Mouse (Mus musculus): Measurements from ENCODE around the gene Cdkl3. TPM values are rescaled to one million over a fixed set of nuclear protein-coding genes. Genes with fewer than 3 reads are reported as not detected.

Gene Cdkl3
- polyA plus RNA-seq, 1 experiment from 2014 or later = 6.0 TPM

DNA sequence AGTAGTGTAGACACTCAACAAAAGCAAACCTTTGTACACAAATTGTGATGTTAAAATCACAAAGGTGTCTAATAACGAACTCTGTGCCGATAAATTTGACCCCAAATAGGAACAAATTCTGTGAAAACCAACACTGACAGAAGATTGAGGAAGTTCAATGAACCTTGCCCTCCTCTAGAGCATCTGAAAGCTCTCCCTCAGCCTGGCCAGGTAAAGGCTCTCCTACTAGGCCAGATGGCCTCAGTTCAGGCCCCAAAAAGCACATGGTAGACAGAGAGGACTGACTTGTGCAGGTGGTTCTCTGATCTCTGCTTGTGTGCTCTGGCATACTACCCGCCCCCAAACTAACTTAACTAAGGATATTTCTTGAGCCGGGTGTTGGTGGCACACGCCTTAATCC is 58.4 kb downstream of the Cdkl3 start:
- H3K27ac ChIP-seq = no peak overlapping the region
- ATAC-seq (ENCODE audit: insufficient read depth, low FRiP score, low read depth) = no peak
- H3K36me3 ChIP-seq = no peaks in the 10 kb centered on the region
- H3K9ac ChIP-seq = no peak overlapping the region
- H3K4me3 ChIP-seq (replicated peaks) = no peak overlapping the region
- no peaks in the 10 kb centered on the region for H3K27me3 ChIP-seq (replicated peaks)
- no peak overlapping the region for H3K4me2 ChIP-seq
- H3K4me1 ChIP-seq = 0 out of 2 replicates have a peak, but pooled peaks cover 2% of the 10 kb centered on the region
- no peaks in the 10 kb centered on the region for H3K9me3 ChIP-seq
- WGBS = 93% methylated on average over 5 of the region's 5 CpGs

- Histone ChIP-seq H3K27ac (no peak overlapping the region), H3K9ac (no peak overlapping the region), H3K4me1 (0 out of 2 replicates have a peak, but pooled peaks cover 2% of the 10 kb centered on the region), H3K9me3 (no peaks in the 10 kb centered on the region), H3K27me3 (replicated peaks) (no peaks in the 10 kb centered on the region), H3K4me2 (no peak overlapping the region), H3K36me3 (no peaks in the 10 kb centered on the region), H3K4me3 (replicated peaks) (no peak overlapping the region)
- no peak for ATAC-seq (ENCODE audit: insufficient read depth, low FRiP score, low read depth)
- WGBS = 50% methylated on average over 3 of the region's 3 CpGs
Observed at GRCm38 (mm10) chr11:52064398-52064797, 60.4 kb downstream of the Cdkl3 start.

DNA sequence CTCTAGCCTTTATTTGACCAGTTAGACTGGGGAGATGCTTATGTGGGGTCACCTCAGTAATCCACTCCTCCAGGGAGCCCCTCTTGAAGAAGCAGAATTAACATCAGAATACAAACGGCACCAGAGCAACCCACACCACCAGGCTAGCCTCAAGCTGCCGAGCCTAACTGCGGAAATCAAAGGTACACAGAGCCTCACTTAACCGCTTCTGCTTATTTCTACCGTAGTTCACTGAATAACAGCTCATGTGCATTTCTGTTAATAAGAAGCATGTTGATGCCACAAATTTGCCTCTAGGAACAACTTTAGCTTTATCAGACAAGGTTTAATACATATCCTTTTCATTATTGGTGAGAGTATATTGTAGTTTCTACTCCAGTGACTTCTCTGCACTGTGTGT is 61.8 kb downstream of the Cdkl3 start:
- 0 out of 2 replicates have a peak overlapping the region, but pooled peaks have one; percentile 30 for H3K4me2 ChIP-seq

GRCm38 (mm10) chr11:52071768-52072167 is 67.7 kb downstream of the Cdkl3 start:
- H3K9me3 ChIP-seq = no peaks in the 10 kb centered on the region
- no peaks in the 10 kb centered on the region for H3K4me1 ChIP-seq
- no peak for ATAC-seq (ENCODE audit: insufficient read depth, low FRiP score, low read depth)
- no peak overlapping the region for H3K4me2 ChIP-seq
- H3K4me3 ChIP-seq (replicated peaks) = no peak overlapping the region
- no peak overlapping the region for H3K9ac ChIP-seq
- 50% methylated on average over 10 of the region's 10 CpGs for whole genome bisulfite sequencing
- no peak overlapping the region for H3K27ac ChIP-seq
- H3K36me3 ChIP-seq = no peaks in the 10 kb centered on the region
- no peaks in the 10 kb centered on the region for H3K27me3 ChIP-seq (replicated peaks)

More for the DNA sequence above, 61.8 kb downstream of the Cdkl3 start:
- Histone ChIP-seq H3K4me1 (0 out of 2 replicates have a peak, but pooled peaks cover 2% of the 10 kb centered on the region), H3K9ac (no peak overlapping the region), H3K36me3 (no peaks in the 10 kb centered on the region), H3K27me3 (replicated peaks) (no peaks in the 10 kb centered on the region), H3K9me3 (no peaks in the 10 kb centered on the region), H3K27ac (no peak overlapping the region), H3K4me3 (replicated peaks) (no peak overlapping the region)
- WGBS = 11% methylated on average over 5 of the region's 5 CpGs
- ATAC-seq (ENCODE audit: insufficient read depth, low FRiP score, low read depth) = no peak

GRCm38 (mm10) chr11:52073528-52074170 is 69.6 kb downstream of the Cdkl3 start:
- H3K4me1 ChIP-seq = no peaks in the 10 kb centered on the region
- H3K9ac ChIP-seq = no peak overlapping the region
- 78% methylated on average over 8 of the region's 8 CpGs for WGBS
- H3K4me2 ChIP-seq = no peak overlapping the region
- H3K4me3 ChIP-seq (replicated peaks) = no peak overlapping the region
- H3K27ac ChIP-seq = no peak overlapping the region
- H3K36me3 ChIP-seq = no peaks in the 10 kb centered on the region
- ATAC-seq (ENCODE audit: insufficient read depth, low FRiP score, low read depth) = no peak
- no peaks in the 10 kb centered on the region for H3K9me3 ChIP-seq
- H3K27me3 ChIP-seq (replicated peaks) = no peaks in the 10 kb centered on the region

DNA sequence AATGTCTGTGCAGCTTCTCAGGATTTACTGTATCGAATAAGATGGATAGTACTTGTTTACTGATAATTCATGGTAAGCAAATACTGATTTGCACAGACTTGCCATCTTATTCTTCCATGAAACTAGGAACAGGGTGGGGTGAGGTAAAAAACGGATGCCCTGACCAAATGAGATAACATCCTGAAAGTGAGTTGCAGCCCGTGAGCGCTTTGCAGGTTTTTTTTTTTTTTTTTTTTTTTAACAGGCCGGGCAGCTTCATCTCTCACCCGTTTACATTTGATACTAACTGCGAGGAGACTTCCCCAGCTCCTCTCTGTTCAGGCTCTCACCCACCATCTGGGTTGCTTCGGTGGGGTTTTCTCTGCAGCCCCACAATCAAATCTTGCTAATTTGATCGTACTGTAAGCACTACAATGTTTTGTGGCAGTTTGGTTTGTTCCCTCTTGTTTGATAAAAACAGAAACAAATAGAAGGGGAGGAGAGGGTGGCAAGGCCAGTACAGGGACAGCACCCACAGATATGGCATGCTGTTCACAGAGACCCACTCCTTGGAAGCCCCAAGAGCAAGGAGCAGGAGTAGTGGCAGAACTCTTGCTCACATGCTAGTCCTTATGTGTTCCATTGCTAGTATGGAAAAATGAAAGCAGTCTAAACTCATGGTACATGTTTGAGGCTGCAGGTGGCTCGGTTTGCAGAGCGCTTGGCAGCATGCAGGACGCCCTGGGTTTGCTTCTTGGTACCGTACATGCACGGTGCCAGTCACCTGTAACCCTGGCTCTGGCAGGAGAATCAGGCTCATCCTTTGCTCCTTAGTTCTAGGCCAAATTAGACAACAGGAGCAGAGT is 70.8 kb downstream of the Cdkl3 start:
- H3K4me2 ChIP-seq = no peak overlapping the region
- no peaks in the 10 kb centered on the region for H3K4me1 ChIP-seq
- no peak for ATAC-seq (ENCODE audit: insufficient read depth, low FRiP score, low read depth)
- no peaks in the 10 kb centered on the region for H3K27me3 ChIP-seq (replicated peaks)
- H3K9ac ChIP-seq = no peak overlapping the region
- no peaks in the 10 kb centered on the region for H3K9me3 ChIP-seq
- WGBS = 49% methylated on average over 14 of the region's 14 CpGs
- H3K36me3 ChIP-seq = no peaks in the 10 kb centered on the region
- no peak overlapping the region for H3K4me3 ChIP-seq (replicated peaks)
- H3K27ac ChIP-seq = no peak overlapping the region

GRCm38 (mm10) chr11:52075794-52076633 is 72.0 kb downstream of the Cdkl3 start:
- WGBS = 66% methylated on average over 19 of the region's 19 CpGs
- no peak overlapping the region for H3K9ac ChIP-seq
- peak overlapping the region; percentile 8; the same call in 1 of the 2 replicates for H3K27ac ChIP-seq

DNA sequence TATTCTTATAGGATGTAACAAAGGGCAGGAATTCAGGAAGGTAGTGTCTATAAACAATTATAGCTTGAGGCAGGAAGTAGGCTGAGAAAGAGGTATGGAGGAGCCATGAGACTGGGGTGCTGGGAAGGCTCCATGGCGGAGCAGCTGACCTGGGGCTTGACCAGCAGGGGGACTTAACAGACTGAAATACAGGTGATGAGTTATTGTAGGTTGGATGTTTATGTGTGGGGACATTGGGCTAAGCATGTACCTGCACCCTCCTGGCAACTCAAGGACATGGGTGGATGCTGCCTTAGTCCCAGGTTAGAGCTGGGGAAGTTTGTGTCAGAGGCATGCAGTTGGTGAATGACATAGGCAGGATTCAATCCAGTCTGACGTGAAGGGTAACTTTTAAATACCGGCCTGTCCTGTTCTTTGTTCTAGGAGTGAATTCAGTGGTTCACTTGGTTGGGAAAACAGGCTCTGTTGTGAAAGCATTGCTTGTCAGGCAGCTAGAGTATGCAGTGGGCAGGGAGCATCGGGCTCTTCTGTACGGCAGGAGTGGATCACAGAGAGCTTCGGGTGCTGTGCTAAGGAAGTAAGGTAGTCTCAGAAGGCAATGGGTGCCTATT is 72.8 kb downstream of the Cdkl3 start:
- Histone ChIP-seq H3K9me3 (no peaks in the 10 kb centered on the region), H3K27me3 (replicated peaks) (no peaks in the 10 kb centered on the region), H3K4me2 (no peak overlapping the region), H3K27ac (peak overlapping the region; percentile 8; the same call in 1 of the 2 replicates), H3K9ac (no peak overlapping the region), H3K4me1 (no peaks in the 10 kb centered on the region), H3K4me3 (replicated peaks) (no peak overlapping the region), H3K36me3 (no peaks in the 10 kb centered on the region)
- no peak for ATAC-seq (ENCODE audit: insufficient read depth, low FRiP score, low read depth)
- 75% methylated on average over 6 of the region's 6 CpGs for WGBS

More at GRCm38 (mm10) chr11:52075794-52076633, 72.0 kb downstream of the Cdkl3 start:
- Histone ChIP-seq H3K4me1 (no peaks in the 10 kb centered on the region), H3K36me3 (no peaks in the 10 kb centered on the region), H3K27me3 (replicated peaks) (no peaks in the 10 kb centered on the region), H3K4me3 (replicated peaks) (no peak overlapping the region), H3K9me3 (no peaks in the 10 kb centered on the region), H3K4me2 (no peak overlapping the region)
- ATAC-seq (ENCODE audit: insufficient read depth, low FRiP score, low read depth) = no peak

- no peak overlapping the region for H3K4me2 ChIP-seq
- H3K27me3 ChIP-seq (replicated peaks) = no peaks in the 10 kb centered on the region
- 68% methylated on average over 4 of the region's 4 CpGs for WGBS
- H3K27ac ChIP-seq = no peak overlapping the region
- ATAC-seq (ENCODE audit: insufficient read depth, low FRiP score, low read depth) = no peak
- no peak overlapping the region for H3K9ac ChIP-seq
- no peaks in the 10 kb centered on the region for H3K4me1 ChIP-seq
- H3K9me3 ChIP-seq = no peaks in the 10 kb centered on the region
- H3K4me3 ChIP-seq (replicated peaks) = no peak overlapping the region
- no peaks in the 10 kb centered on the region for H3K36me3 ChIP-seq
Observed at GRCm38 (mm10) chr11:52077939-52078338, 73.9 kb downstream of the Cdkl3 start.

GRCm38 (mm10) chr11:52079978-52080377 is 76.0 kb downstream of the Cdkl3 start:
- H3K27ac ChIP-seq = no peak overlapping the region
- no peak overlapping the region for H3K4me3 ChIP-seq (replicated peaks)
- H3K4me1 ChIP-seq = no peaks in the 10 kb centered on the region
- ATAC-seq (ENCODE audit: insufficient read depth, low FRiP score, low read depth) = peak; percentile 75
- no peaks in the 10 kb centered on the region for H3K9me3 ChIP-seq
- H3K36me3 ChIP-seq = no peaks in the 10 kb centered on the region
- H3K27me3 ChIP-seq (replicated peaks) = no peaks in the 10 kb centered on the region
- no peak overlapping the region for H3K9ac ChIP-seq
- 25% methylated on average over 5 of the region's 5 CpGs for WGBS
- no peak overlapping the region for H3K4me2 ChIP-seq

- Histone ChIP-seq H3K36me3 (no peaks in the 10 kb centered on the region), H3K9ac (no peak overlapping the region), H3K4me2 (no peak overlapping the region), H3K27ac (no peak overlapping the region), H3K4me1 (0 out of 2 replicates have a peak, but pooled peaks cover under 1% of the 10 kb centered on the region), H3K27me3 (replicated peaks) (no peaks in the 10 kb centered on the region), H3K4me3 (replicated peaks) (no peak overlapping the region), H3K9me3 (no peaks in the 10 kb centered on the region)
- WGBS = 87% methylated on average over 2 of the region's 2 CpGs
- ATAC-seq (ENCODE audit: insufficient read depth, low FRiP score, low read depth) = no peak
Observed at GRCm38 (mm10) chr11:52080656-52081055, 76.6 kb downstream of the Cdkl3 start.

All from stomach, embryonic 15.5 days (tissue).